ENCODE assay signal across 8 mouse cellular contexts in genomic region chr17:36835591-36836426, GRCm38 (mm10). TPM values are rescaled to one million over a fixed set of nuclear protein-coding genes. Genes with fewer than 3 reads are reported as not detected.
DNase-seq lines count a peak whose midpoint lies in the region; ATAC-seq and TF ChIP-seq lines count a peak whose summit lies in the region.

No protein-coding gene starts in this region.

- H3K27ac ChIP-seq in small intestine, adult 2 months (ENCODE audit: insufficient read depth, low read depth, low read length), result peak overlapping the region; percentile 85

- intact Hi-C loops in gastrocnemius, postnatal 14 days (cut with DNase I; ENCODE audit: low total_unique reads), result no loop called here
- intact Hi-C loops in left cerebral cortex, postnatal 25 days (cut with DNase I), result loop anchor here (1.0 kb wide), 1 partner anchor 10 kb away; no protein-coding TSS in a partner anchor

- peaks cover 7% of the 10 kb centered on the region; the same call in 1 of the 2 replicates for H3K4me1 ChIP-seq in small intestine, adult 2 months (ENCODE audit: control insufficient read depth, insufficient read depth, insufficient read length, low read length)

- TF ChIP-seq CTCF in small intestine, adult 2 months (IDR thresholded peaks at IDR 0.05; ENCODE audit: extremely low read depth, insufficient read length, insufficient replicate concordance, low read depth, low read length), result peak; percentile 36; the same call in 1 of the 2 replicates

- ATAC-seq in cerebellum, adult (ENCODE audit: insufficient number of reproducible peaks, low FRiP score, low TSS enrichment), result no peak
- peak; percentile 47 for ATAC-seq in inflammation-experienced regulatory T-cells, adult 6 months
- peak; percentile 76 for ATAC-seq in megakaryocyte-erythroid progenitor cell, adult 5-6 weeks (replicated peaks; ENCODE audit: low FRiP score, low TSS enrichment, poor library complexity, severe bottlenecking)

- TF ChIP-seq POLR2A in small intestine, adult 2 months (IDR thresholded peaks at IDR 0.05; ENCODE audit: low read depth, low read length), result no peak

- peak; percentile 38 for DNase-seq in cerebellum, adult 11 months
- DNase-seq in embryo, embryonic 10.5 days (ENCODE audit: low spot score), result peak; percentile 78
- DNase-seq in gastrocnemius, postnatal 14 days, result peak; percentile 73
- DNase-seq in left cerebral cortex, postnatal 25 days (ENCODE audit: low spot score in 2 of 2), result peak; percentile 43 to 70

- peaks cover 3% of the 10 kb centered on the region; the same call in 1 of the 2 replicates for H3K36me3 ChIP-seq in small intestine, adult 2 months (ENCODE audit: control insufficient read depth, insufficient read depth, low read length)

- peak overlapping the region; percentile 1; the same call in 1 of the 2 replicates for H3K4me3 ChIP-seq in small intestine, adult 2 months (ENCODE audit: low read depth, low read length)

- H3K27me3 ChIP-seq in small intestine, adult 2 months (ENCODE audit: control insufficient read depth, insufficient read depth, low read length), result no peaks in the 10 kb centered on the region

- WGBS in small intestine, adult 2 months, result 16% methylated on average over 12 of the region's 12 CpGs

RNA-seq across cellular contexts. Expression of gene Trim26, which starts 1.1 kb away (rescaled TPM):
- 10 to 100 TPM; 14.7 to 15.7 TPM for total RNA-seq in gastrocnemius, postnatal 14 days (2021)
- 10 to 100 TPM; 59.1 to 61.1 (median 60.5) TPM for polyA plus RNA-seq in inflammation-experienced regulatory T-cells, adult 6 months (2017; shearing (Covaris generic))
- total RNA-seq in left cerebral cortex, postnatal 25 days (2021), result 10 to 100 TPM; 21.0 to 23.1 TPM
- total RNA-seq in megakaryocyte-erythroid progenitor cell, adult 5-6 weeks (2014; fragmentation: Nextera tagmentation), result 13.0 and 13.6 TPM in 2 replicates
- 7.7 and 9.3 TPM in 2 replicates for total RNA-seq in megakaryocyte-erythroid progenitor cell, adult 5-6 weeks (2017)
- 15.5 and 37.3 TPM in 2 replicates for polyA plus RNA-seq in small intestine, adult 2 months (2012; rRNA removed)

RNA-seq across cellular contexts. Expression of gene H2-M10.6, which starts 23.8 kb away (rescaled TPM):
- total RNA-seq in gastrocnemius, postnatal 14 days (2021), result not detected
- polyA plus RNA-seq in inflammation-experienced regulatory T-cells, adult 6 months (2017; shearing (Covaris generic)), result not detected
- total RNA-seq in left cerebral cortex, postnatal 25 days (2021), result not detected
- not detected in 2 replicates for total RNA-seq in megakaryocyte-erythroid progenitor cell, adult 5-6 weeks (2014; fragmentation: Nextera tagmentation)
- total RNA-seq in megakaryocyte-erythroid progenitor cell, adult 5-6 weeks (2017), result not detected in 2 replicates
- not detected in 2 replicates for polyA plus RNA-seq in small intestine, adult 2 months (2012; rRNA removed)

RNA-seq across cellular contexts. Expression of gene Trim15, which starts 31.2 kb away (rescaled TPM):
- not detected for total RNA-seq in gastrocnemius, postnatal 14 days (2021)
- under 1 TPM; 0.32 to 0.47 (median 0.33) TPM for polyA plus RNA-seq in inflammation-experienced regulatory T-cells, adult 6 months (2017; shearing (Covaris generic))
- not detected for total RNA-seq in left cerebral cortex, postnatal 25 days (2021)
- total RNA-seq in megakaryocyte-erythroid progenitor cell, adult 5-6 weeks (2014; fragmentation: Nextera tagmentation), result not detected in 2 replicates
- not detected in 2 replicates for total RNA-seq in megakaryocyte-erythroid progenitor cell, adult 5-6 weeks (2017)
- polyA plus RNA-seq in small intestine, adult 2 months (2012; rRNA removed), result 25.0 and 39.3 TPM in 2 replicates

RNA-seq across cellular contexts. Expression of gene Trim10, which starts 33.6 kb away (rescaled TPM):
- not detected for total RNA-seq in gastrocnemius, postnatal 14 days (2021)
- not detected for polyA plus RNA-seq in inflammation-experienced regulatory T-cells, adult 6 months (2017; shearing (Covaris generic))
- total RNA-seq in left cerebral cortex, postnatal 25 days (2021), result not detected
- total RNA-seq in megakaryocyte-erythroid progenitor cell, adult 5-6 weeks (2014; fragmentation: Nextera tagmentation), result 7.5 and 9.6 TPM in 2 replicates
- 13.8 and 24.1 TPM in 2 replicates for total RNA-seq in megakaryocyte-erythroid progenitor cell, adult 5-6 weeks (2017)
- 0.09 TPM in 1 of 2 replicates, not detected in the other for polyA plus RNA-seq in small intestine, adult 2 months (2012; rRNA removed)

RNA-seq across cellular contexts. Expression of gene Trim40, which starts 54.1 kb away (rescaled TPM):
- not detected for total RNA-seq in gastrocnemius, postnatal 14 days (2021)
- not detected for polyA plus RNA-seq in inflammation-experienced regulatory T-cells, adult 6 months (2017; shearing (Covaris generic))
- not detected for total RNA-seq in left cerebral cortex, postnatal 25 days (2021)
- not detected in 2 replicates for total RNA-seq in megakaryocyte-erythroid progenitor cell, adult 5-6 weeks (2014; fragmentation: Nextera tagmentation)
- not detected in 2 replicates for total RNA-seq in megakaryocyte-erythroid progenitor cell, adult 5-6 weeks (2017)
- polyA plus RNA-seq in small intestine, adult 2 months (2012; rRNA removed), result 23.2 and 42.3 TPM in 2 replicates
